Mouse (Mus musculus) adipocyte (in vitro differentiated cells): Measurements from ENCODE around the gene Jmjd1c.
A peak's percentile ranks its signal among the peaks of the same experiment; 100 is the strongest.

Experiments used
- DNase-seq: peaks from one replicate; pipeline ENCODE4 v3.0.0-alpha.2; 2016; ENCODE audit warnings: low spot score

The Jmjd1c gene

GRCm38 (mm10) chr10:67192366-67192765 is 96.4 kb downstream of the Jmjd1c start:
- no peak for DNase-seq

GRCm38 (mm10) chr10:67193003-67193652 is 97.2 kb downstream of the Jmjd1c start:
- no peak for DNase-seq

- no peak for DNase-seq
Measured at GRCm38 (mm10) chr10:67194046-67194445, 98.1 kb downstream of the Jmjd1c start.

- DNase-seq = no peak
Measured at GRCm38 (mm10) chr10:67195671-67196070, 99.7 kb downstream of the Jmjd1c start.

- DNase-seq = no peak
Measured at GRCm38 (mm10) chr10:67197186-67197585, 101.3 kb downstream of the Jmjd1c start.

GRCm38 (mm10) chr10:67197829-67198228 is 101.9 kb downstream of the Jmjd1c start:
- DNase-seq = no peak

- no peak for DNase-seq
Measured at GRCm38 (mm10) chr10:67201769-67202168, 105.8 kb downstream of the Jmjd1c start.

GRCm38 (mm10) chr10:67202470-67202869 is 106.5 kb downstream of the Jmjd1c start:
- no peak for DNase-seq

- DNase-seq = no peak
Measured at GRCm38 (mm10) chr10:67204652-67205407, 108.9 kb downstream of the Jmjd1c start.

GRCm38 (mm10) chr10:67207931-67208330 is 112.0 kb downstream of the Jmjd1c start:
- DNase-seq = no peak

- DNase-seq = no peak
Measured at GRCm38 (mm10) chr10:67209916-67210675, 114.2 kb downstream of the Jmjd1c start.

- DNase-seq = no peak
Measured at GRCm38 (mm10) chr10:67212031-67212430, 116.1 kb downstream of the Jmjd1c start.

GRCm38 (mm10) chr10:67213720-67214119 is 117.8 kb downstream of the Jmjd1c start:
- DNase-seq = peak; percentile 29

GRCm38 (mm10) chr10:67215133-67215532 is 119.2 kb downstream of the Jmjd1c start:
- no peak for DNase-seq

GRCm38 (mm10) chr10:67216872-67217271 is 120.9 kb downstream of the Jmjd1c start:
- DNase-seq = peak; percentile 29

- no peak for DNase-seq
Measured at GRCm38 (mm10) chr10:67218873-67219565, 123.1 kb downstream of the Jmjd1c start.

- DNase-seq = no peak
Measured at GRCm38 (mm10) chr10:67220251-67220650, 124.3 kb downstream of the Jmjd1c start.

GRCm38 (mm10) chr10:67221284-67221683 is 125.4 kb downstream of the Jmjd1c start:
- DNase-seq = no peak

GRCm38 (mm10) chr10:67223942-67224341 is 128.0 kb downstream of the Jmjd1c start:
- DNase-seq = no peak

GRCm38 (mm10) chr10:67225528-67225927 is 129.6 kb downstream of the Jmjd1c start:
- DNase-seq = peak; percentile 42

GRCm38 (mm10) chr10:67226109-67226508 is 130.2 kb downstream of the Jmjd1c start:
- DNase-seq = peak; percentile 77

- DNase-seq = no peak
Measured at GRCm38 (mm10) chr10:67226543-67226942, 130.6 kb downstream of the Jmjd1c start.
